Mouse (Mus musculus) central nervous system, embryonic 14 days (tissue): ENCODE results near the gene Vmn2r53. TPM values are rescaled to one million over a fixed set of nuclear protein-coding genes. Genes with fewer than 3 reads are reported as not detected.

Experiments
- polyA plus RNA-seq: library from polyadenylated mRNA; depleted of rRNA; stranded (reverse); fragments of >200 nt; gene quantifications from 2 replicates; pipeline ENCODE4 v1.2.3, GENCODE M21; 2012; rRNA removed

Vmn2r53 gene
- under 0.01 TPM in 2 replicates for polyA plus RNA-seq

GRCm38 (mm10) chr7:12608688-12609087, at the start of gene Vmn2r53:
Gene Vmn2r53 (minus strand): TSS chr7:12608788.

GRCm38 (mm10) chr7:12640219-12640618, 31.6 kb upstream of the Vmn2r53 start, which contains the start of gene Vmn2r54:
Gene Vmn2r54 (minus strand): TSS chr7:12640319.

Other genes starting within 250 kb of the Vmn2r53 start
- not detected in 2 replicates for gene Vmn1r84, start 239.5 kb downstream of the Vmn2r53 start, polyA plus RNA-seq
- gene Zfp551, start 186.0 kb downstream of the Vmn2r53 start, polyA plus RNA-seq: 4.2 and 5.0 TPM in 2 replicates
- gene Zfp606, start 130.5 kb downstream of the Vmn2r53 start, polyA plus RNA-seq: 19.0 and 22.7 TPM in 2 replicates
- gene 2900092C05Rik, start 96.3 kb downstream of the Vmn2r53 start, polyA plus RNA-seq: not detected in 2 replicates
- not detected in 2 replicates for gene Vmn2r54, start 31.5 kb upstream of the Vmn2r53 start, polyA plus RNA-seq
- gene Vmn2r55, start 76.2 kb upstream of the Vmn2r53 start, polyA plus RNA-seq: not detected in 2 replicates
- gene Vmn2r56, start 126.2 kb upstream of the Vmn2r53 start, polyA plus RNA-seq: not detected in 2 replicates
- gene Zscan18, start 194.8 kb upstream of the Vmn2r53 start, polyA plus RNA-seq: 22.9 and 25.7 TPM in 2 replicates
- gene Zfp329, start 210.1 kb upstream of the Vmn2r53 start, polyA plus RNA-seq: 19.9 and 21.0 TPM in 2 replicates
- gene Zfp110, start 226.0 kb upstream of the Vmn2r53 start, polyA plus RNA-seq: 10.8 and 11.1 TPM in 2 replicates